Mouse (Mus musculus) granulocyte monocyte progenitor cell, adult 5-6 weeks (primary cell): ENCODE measurements around the gene Tpm1. TPM values are rescaled to one million over a fixed set of nuclear protein-coding genes. Genes with fewer than 3 reads are reported as not detected.

Experiments
- ATAC-seq: replicated peaks from 2 replicates; pipeline ENCODE4 v1.8.0; 2016; ENCODE audit warnings: mild to moderate bottlenecking, moderate TSS enrichment, inconsistent platforms; ENCODE audit not compliant: poor library complexity, severe bottlenecking
- total RNA-seq, 2 experiments: library from RNA; stranded (forward) in 1 of 2; stranded (reverse) in 1 of 2; fragments of 200-712, 200-1000 nt in 1 of 2; fragments of >200 nt in 1 of 2; fragmentation: Nextera tagmentation in 1 of 2; gene quantifications; 2 replicates each; pipeline ENCODE4 v1.2.3; 2014 to 2017

The Tpm1 gene
- total RNA-seq, 2 experiments from 2014 or later, result 25.8 to 57.0 TPM

DNA sequence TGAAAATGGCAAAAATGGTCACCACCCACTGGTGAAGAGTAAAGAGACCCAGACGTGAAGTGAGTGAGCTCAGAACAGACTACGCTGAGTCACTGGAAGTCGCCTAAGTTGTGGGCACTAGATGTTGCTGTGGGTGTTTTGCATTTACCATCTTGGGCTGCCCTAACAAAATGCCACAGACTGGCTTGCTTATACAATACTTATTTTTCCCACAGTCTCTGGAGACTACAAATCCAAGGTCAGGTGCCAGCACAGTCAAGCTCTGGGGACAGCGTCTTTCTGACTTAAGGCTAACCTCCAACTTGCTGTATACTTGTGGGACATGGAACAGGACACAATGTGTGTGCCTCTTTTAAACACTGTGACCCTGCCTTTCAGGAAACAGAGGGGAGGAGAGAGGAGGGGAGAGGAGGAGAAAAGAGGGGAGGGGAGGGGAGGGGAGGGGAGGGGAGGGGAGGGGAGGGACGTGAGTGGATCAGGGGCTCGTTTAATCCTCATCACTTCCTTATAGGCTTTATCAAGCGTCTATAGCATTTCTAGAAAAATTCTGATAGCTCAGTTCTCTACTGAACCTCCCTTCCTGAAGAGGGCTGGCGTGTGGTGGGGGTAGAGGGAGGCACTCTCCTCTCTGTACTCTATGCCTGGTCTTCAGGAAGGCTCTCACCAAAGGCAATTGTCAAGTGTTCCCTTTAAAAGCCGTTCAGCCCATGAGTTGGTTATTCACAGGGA lies 58.0 kb downstream of the Tpm1 start:
- ATAC-seq, result peak; percentile 27; the same call in 1 of the 2 replicates

DNA sequence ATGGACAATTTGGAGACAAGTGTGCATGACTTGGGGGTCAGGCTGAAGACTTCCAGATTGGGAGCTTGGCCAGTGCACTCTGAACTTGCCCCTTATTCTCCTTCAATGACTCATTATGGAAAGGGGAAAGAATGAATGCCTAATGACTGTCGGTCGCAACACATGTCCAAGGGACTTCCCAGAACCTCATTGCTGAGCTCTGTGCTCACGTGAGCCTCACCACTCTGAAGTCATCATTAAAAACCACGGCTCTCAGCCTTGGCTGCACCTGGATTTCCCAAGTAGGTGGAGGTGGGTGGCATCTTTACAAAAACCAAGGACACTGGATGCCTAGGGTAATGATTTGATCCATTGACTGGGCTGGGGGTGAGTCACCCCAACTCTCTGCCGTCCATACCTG lies 59.2 kb downstream of the Tpm1 start:
- no peak for ATAC-seq

DNA sequence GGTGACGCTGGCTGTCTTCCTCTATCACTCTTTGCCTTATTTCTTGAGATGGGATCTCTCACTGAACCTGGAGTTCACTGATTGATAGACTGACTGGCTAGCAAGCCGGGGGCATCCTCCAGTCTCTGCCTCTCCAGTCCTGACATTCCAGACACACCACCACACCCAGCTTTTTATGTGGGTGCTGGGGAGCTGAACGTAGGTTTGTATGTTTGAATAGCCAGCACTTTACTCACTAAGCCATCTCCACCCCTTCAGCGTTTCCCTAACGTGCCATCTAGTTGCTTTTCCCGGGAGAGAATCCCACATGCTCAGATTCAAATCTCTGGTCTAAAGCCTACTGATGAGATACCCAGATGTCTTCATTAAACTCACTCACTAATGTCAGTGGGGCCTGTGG lies 59.6 kb downstream of the Tpm1 start:
- ATAC-seq, result no peak

DNA sequence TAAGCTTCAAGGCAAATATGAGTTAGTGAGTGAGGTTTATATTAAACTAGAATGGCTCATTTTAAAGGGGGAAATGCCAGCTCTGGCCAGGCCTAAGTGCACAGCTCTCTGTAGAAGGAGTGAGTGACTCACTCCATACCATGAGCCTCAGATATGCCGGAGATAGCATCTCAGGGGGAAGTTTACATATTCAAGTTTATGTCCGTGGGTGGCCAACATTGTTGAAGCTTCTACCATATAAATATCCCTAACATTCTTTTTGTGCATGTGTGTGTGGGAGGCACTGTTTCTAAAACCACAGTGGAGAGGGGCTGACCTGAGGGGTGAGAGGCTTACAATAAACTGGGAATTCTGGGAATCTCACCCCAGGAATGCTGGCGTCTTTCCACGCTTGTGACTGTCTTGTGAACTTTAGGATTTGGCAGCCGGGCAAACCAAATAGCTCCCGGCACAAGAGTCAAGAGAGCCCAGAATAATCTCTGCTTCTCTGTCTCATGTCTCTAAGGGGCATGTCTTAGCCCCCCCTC lies 60.3 kb downstream of the Tpm1 start:
- no peak for ATAC-seq

DNA sequence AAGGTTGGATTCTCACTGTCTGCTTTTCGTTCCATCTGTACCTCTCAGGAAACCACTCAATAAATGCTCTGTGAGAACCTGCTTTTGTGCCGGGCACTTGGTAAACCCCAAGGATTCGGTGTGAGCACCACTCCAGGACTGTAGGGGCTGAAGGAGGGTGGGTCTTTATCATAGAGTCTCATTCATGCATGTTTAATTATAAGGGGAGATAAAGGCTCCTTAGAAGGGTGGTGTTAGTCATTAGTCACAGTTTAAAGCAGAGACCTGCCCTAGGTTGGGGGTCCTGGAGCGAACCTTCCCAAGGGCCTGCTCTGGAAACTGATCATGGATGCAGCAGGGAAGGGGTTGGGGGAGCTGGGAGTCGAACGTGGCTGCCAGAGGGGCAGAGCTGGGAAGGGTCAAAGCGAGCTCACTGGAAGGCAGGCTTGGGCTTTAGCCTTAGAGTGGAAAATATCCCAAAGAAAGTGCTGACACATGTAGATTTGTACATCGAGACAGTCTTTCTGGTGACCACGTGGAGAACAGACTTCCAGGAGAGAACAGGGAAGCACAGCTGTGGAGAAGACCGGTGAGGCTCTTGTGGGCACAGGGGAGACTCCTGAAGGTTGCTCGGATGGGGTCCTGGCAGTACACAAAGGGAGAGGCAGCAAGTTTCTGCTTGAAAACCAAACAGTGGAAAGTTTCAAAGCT lies 60.9 kb downstream of the Tpm1 start:
- no peak for ATAC-seq

DNA sequence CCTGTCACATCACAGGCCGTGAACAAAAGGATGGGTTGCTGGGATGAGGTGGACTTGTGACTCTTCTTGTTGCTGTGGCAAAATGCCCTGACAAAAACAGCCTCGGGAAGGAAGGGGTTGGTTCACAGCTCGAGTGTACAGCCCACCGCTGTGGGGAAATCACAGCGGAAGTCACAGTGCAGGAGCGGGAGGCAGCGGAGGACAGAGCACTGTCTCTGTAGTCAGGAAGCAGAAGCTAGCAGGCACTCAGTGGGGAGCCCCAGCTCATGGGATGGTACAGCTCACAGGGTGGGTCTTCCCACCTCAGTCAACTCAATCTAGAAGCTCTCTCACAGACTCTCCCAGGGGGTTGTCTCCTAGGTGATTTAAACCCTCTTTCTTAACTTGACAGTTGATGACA lies 63.8 kb downstream of the Tpm1 start:
- peak; percentile 82 for ATAC-seq

DNA sequence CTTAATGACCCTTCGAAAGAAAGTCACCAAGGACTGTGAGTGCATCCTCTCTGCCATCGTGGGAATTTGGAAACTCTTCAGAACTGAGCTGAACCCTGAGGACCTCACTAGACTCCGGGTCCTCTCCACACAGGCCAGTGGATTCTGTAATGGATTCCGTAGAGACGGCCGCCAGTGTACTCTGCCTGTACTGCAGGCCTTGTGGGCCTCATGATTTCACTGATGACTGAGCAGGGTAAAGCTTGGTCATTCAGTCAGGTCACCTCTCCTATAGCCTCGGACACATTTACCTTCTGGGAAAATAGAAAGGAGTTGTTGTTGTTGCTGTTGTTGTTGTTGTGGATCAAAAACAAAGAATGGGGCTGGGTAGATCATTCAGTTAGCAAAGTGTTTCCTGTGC lies 67.1 kb downstream of the Tpm1 start:
- ATAC-seq, result no peak

DNA sequence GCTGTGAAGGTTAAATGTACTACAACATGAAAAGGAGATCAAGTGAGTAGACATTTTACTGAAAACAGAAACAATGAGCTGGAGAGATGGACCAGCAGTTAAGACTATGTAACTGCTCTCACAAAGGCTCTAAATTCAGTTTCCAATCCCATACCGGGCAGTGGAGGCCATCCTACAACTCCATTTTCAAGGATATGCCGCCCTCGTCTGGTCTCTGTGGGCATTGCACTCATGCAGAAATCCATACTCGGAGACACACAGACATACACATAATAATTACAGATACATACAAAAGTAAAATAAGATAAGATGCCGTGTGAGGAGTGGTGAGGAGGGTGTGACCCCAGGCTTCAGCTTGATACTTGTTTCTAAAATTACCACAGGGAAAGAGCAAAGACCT lies 68.7 kb downstream of the Tpm1 start:
- peak; percentile 54 for ATAC-seq

DNA sequence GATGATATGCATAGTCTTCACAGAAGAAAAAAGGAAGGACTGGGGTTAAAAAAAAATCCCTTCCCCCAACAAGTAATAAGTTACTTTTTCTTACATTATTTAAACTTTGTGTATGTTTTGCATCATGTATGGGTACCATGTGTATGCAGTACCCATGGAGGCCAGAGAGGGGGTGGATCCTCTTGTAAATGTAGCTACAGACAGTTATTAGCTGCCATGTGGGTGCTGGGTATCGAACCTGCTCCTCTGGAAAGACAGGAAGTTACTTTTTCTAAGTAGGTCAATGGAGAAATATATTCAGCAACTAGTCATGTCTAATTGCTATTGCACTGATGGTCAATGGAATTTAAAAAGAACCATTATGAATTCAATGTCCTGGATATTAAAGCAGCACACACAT lies 70.7 kb downstream of the Tpm1 start:
- no peak for ATAC-seq

DNA sequence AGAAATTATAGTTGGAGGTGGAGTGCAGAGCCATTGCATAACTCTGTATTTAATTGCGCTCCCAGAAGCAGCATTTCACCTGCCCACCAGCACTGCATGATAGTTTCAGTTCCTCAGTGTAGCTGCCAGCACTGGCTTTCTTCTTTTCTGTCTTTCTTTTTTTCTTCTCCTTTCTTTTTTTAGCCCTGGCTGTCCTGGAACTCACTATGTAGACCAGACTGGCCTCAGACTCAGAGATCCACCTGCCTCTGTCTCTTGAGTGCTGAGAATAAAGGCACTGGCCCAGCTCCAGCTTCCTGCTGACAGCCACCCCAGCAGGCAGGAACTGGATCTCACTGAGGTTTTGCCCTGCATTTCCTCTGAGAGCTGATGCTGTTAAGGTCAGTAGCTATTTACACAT lies 71.2 kb downstream of the Tpm1 start:
- ATAC-seq, result peak; percentile 54

DNA sequence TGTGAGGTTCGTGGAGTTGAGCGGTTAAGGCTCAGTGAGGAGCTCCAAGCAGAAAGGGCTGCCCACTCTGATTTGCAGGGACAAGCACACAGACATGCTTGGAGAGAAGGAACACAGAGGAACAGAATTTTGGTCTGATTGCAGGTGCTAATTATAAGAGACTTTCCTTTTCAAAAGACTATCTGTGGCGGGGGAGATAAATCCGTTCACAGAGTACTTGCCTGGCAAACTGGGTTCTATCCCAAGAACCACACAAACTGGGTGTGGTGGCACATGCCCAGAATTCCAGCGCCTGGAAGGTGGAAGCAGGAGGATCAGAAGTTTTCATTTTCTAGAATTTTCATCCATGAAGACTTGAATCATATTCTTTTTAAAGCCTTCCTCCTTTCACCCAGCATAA lies 72.1 kb downstream of the Tpm1 start:
- no peak for ATAC-seq

DNA sequence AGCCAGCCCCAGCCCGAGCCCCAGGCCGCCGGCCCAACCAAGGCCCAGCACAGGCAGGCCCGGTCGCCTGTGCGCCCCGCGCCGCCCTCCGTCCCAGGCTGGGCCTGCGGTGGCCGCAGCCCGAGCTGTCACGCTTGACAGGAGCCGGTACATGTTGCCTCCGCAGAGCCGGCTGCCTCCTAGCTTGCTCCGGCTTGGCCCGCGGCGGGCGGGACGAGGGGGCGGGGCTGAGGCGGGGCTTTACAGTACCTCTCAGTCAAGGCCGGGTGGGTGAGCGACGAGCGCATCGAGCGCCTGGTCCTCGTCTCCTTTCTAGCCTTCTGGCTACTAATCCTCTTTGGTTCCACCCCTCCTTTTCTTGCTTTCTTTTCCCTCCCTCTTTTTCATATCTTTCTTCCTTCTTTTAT lies 74.0 kb downstream of the Tpm1 start, which contains the start of gene Lactb:
Gene Lactb, minus strand, starts transcription at position 246 of the 407 bp plus-strand sequence.
- peak; percentile 58 for ATAC-seq

DNA sequence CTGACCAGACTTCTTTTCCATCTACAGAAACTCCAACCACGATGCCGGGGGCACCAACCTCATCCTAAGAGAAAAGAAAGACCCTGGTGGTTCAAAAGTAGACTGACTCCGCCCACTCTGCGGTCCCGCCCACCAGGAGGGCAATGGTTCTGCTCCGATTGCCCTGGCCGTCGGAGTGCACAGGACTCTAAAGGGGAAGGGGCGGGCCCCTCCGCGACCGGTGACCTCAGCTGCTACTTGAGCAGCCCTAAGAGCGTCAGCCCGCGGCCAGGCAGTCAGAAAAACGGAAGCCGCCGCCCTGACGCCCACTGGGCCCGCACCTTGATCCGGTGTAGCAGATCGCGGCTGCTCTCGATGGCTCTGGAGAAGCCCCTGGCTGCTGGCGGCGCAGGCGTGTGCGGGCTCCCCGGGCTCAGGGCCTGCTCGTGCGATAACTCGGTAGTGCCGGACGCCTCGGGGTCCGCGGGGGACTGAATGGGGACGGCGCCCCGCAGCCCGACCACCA lies 74.4 kb downstream of the Tpm1 start:
- ATAC-seq, result peak; percentile 94

Other genes with a start within 250 kb of the Tpm1 start
- gene Aph1c, start 214.7 kb downstream of the Tpm1 start, total RNA-seq (2014; fragmentation: Nextera tagmentation), result 3.8 and 9.0 TPM in 2 replicates
- 1.9 and 4.9 TPM in 2 replicates for gene Aph1c, start 214.7 kb downstream of the Tpm1 start, total RNA-seq (2017)
- gene Rab8b, start 129.7 kb downstream of the Tpm1 start, total RNA-seq (2014; fragmentation: Nextera tagmentation), result 37.5 and 39.6 TPM in 2 replicates
- 75.2 and 76.0 TPM in 2 replicates for gene Rab8b, start 129.7 kb downstream of the Tpm1 start, total RNA-seq (2017)
- 960 and 1,103 TPM in 2 replicates for gene Rps27l, start 103.3 kb downstream of the Tpm1 start, total RNA-seq (2014; fragmentation: Nextera tagmentation)
- 140 and 187 TPM in 2 replicates for gene Rps27l, start 103.3 kb downstream of the Tpm1 start, total RNA-seq (2017)
- gene Lactb, start 73.9 kb downstream of the Tpm1 start, total RNA-seq (2014; fragmentation: Nextera tagmentation), result 22.4 and 29.4 TPM in 2 replicates
- gene Lactb, start 73.9 kb downstream of the Tpm1 start, total RNA-seq (2017), result 31.9 and 38.7 TPM in 2 replicates